Mouse (Mus musculus) CH12.LX (cell line): Measurements from ENCODE around the gene Fxr1.

Experiments
- CHD2 ChIP-seq: IDR thresholded peaks from 2 replicates; pipeline ENCODE4 v1.6.1; 2011; ENCODE audit warnings: low read length, improper control_type of control experiment
- CTCF ChIP-seq, 2 experiments: IDR thresholded peaks in 1 of 2; conservative IDR thresholded peaks in 1 of 2; 2 replicates each; pipeline ENCODE4 v1.5.1; 2011 to 2012; ENCODE audit warnings: low read depth in 2 of 2, low read length in 2 of 2, improper control_type of control experiment in 1 of 2, inconsistent platforms in 1 of 2, mild to moderate bottlenecking in 1 of 2, moderate library complexity in 1 of 2
- E2F4 ChIP-seq: IDR thresholded peaks from 2 replicates; pipeline ENCODE4 v1.6.1; 2011; ENCODE audit warnings: low read depth, low read length, improper control_type of control experiment; ENCODE audit not compliant: insufficient replicate concordance
- ELF1 ChIP-seq: IDR thresholded peaks from 2 replicates; pipeline ENCODE4 v1.6.1; 2014; ENCODE audit warnings: low read depth, mild to moderate bottlenecking, inconsistent platforms, low read length, improper control_type of control experiment
- EP300 ChIP-seq: IDR thresholded peaks from 2 replicates; pipeline ENCODE4 v1.6.1; 2011; ENCODE audit warnings: low read length, improper control_type of control experiment
- JUND ChIP-seq: conservative IDR thresholded peaks from 2 replicates; pipeline ENCODE4 v1.6.1; 2011; ENCODE audit warnings: low read depth, low read length, improper control_type of control experiment
- MAX ChIP-seq: IDR thresholded peaks from 2 replicates; pipeline ENCODE4 v1.6.1; 2011; ENCODE audit warnings: low read length, improper control_type of control experiment
- RAD21 ChIP-seq: IDR thresholded peaks from 2 replicates; pipeline ENCODE4 v1.6.1; 2011; ENCODE audit warnings: low read depth, mild to moderate bottlenecking, low read length, improper control_type of control experiment, moderate library complexity
- TCF12 ChIP-seq: IDR thresholded peaks from 2 replicates; pipeline ENCODE4 v1.6.1; 2014; ENCODE audit warnings: low read depth, mild to moderate bottlenecking, inconsistent platforms, low read length, improper control_type of control experiment
- UBTF ChIP-seq: IDR thresholded peaks from 2 replicates; pipeline ENCODE4 v1.6.1; 2012; ENCODE audit warnings: low read depth, mild to moderate bottlenecking, inconsistent platforms, low read length, improper control_type of control experiment, moderate library complexity
- ZMIZ1 ChIP-seq: IDR thresholded peaks from 2 replicates; pipeline ENCODE4 v1.6.1; 2012; ENCODE audit warnings: low read depth, mild to moderate bottlenecking, inconsistent platforms, low read length, improper control_type of control experiment

GRCm38 (mm10) chr3:34019540-34020381 lies at the start of gene Fxr1:
- no peak for TF ChIP-seq JUND
- TF ChIP-seq RAD21, result no peak
- peak; percentile 76; the same call in 1 of the 2 replicates for TF ChIP-seq MAX
- peak; percentile 62; the same call in 1 of the 2 replicates for TF ChIP-seq ZMIZ1
- TF ChIP-seq UBTF, result no peak
- TF ChIP-seq ELF1, result no peak
- TF ChIP-seq CTCF (conservative IDR thresholded peaks at IDR 0.05 in 1 of 2, IDR thresholded peaks at IDR 0.05 in 1 of 2; ENCODE audit: low read depth in 2 of 2, low read length in 2 of 2), result no peak
- peak; percentile 92 for TF ChIP-seq TCF12
- TF ChIP-seq CHD2, result peak; percentile 42; the same call in 1 of the 2 replicates
- TF ChIP-seq EP300, result no peak
- TF ChIP-seq E2F4, result no peak
